9 mouse cellular contexts compared by ENCODE assay signal in the genomic region with DNA sequence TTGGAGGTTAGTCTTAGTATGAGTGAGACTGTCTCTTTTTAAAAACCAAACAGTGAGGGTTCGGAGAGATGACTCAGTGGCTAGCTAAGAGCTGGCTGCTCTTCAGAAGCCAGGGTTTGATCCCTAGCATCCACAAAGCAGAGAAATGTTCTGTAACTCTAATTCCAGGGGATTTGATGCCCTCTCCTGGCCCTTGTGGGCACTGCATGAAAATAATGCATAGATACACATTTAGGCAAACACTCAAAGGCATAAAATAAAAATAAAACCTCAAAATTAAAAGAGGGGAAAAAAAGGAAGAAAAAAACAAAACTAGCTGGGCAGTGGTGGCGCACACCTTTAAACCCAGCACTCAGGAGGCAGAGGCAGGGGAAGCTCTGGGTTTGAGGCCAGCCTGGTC. TPM values are rescaled to one million over a fixed set of nuclear protein-coding genes. Genes with fewer than 3 reads are reported as not detected.
DNase-seq lines count a peak whose midpoint lies in the region; ATAC-seq and TF ChIP-seq lines count a peak whose summit lies in the region.
"Had no signal": no experiment of that assay in that cellular context is flagged by ENCODE, and none has a peak within 500 bp of the region (broad histone marks: within the 10 kb centered on the region; RNA-seq: fewer than 3 reads in every experiment).

No protein-coding gene starts in this region.

- peaks cover 13% of the 10 kb centered on the region for H3K4me1 ChIP-seq in hindbrain, embryonic 10.5 days (replicated peaks)
- peaks cover 16% of the 10 kb centered on the region for H3K4me1 ChIP-seq in hindbrain, embryonic 12.5 days
- H3K4me1 ChIP-seq in spleen, adult 2 months (ENCODE audit: control insufficient read depth, insufficient read depth, insufficient read length) = peaks cover 20% of the 10 kb centered on the region
- H3K4me1 ChIP-seq in cortical plate, adult 2 months (ENCODE audit: control insufficient read depth, insufficient read depth, low read length) = peaks cover 2% of the 10 kb centered on the region; the same call in 1 of the 2 replicates

- H3K9me3 ChIP-seq in hindbrain, embryonic 10.5 days = no peaks in the 10 kb centered on the region
- no peaks in the 10 kb centered on the region for H3K9me3 ChIP-seq in hindbrain, embryonic 12.5 days (replicated peaks)
- H3K9me3 ChIP-seq: neural tube, embryonic 13.5 days had no signal

- no peaks in the 10 kb centered on the region for H3K27me3 ChIP-seq in hindbrain, embryonic 10.5 days (ENCODE audit: insufficient read depth, poor library complexity, severe bottlenecking)
- no peaks in the 10 kb centered on the region for H3K27me3 ChIP-seq in hindbrain, embryonic 12.5 days
- H3K27me3 ChIP-seq in spleen, adult 2 months (ENCODE audit: control insufficient read depth, insufficient read depth, low read length) = no peaks in the 10 kb centered on the region
- H3K27me3 ChIP-seq: neural tube, embryonic 13.5 days had no signal

- peak; percentile 7 for DNase-seq in hindbrain, embryonic 10.5 days (ENCODE audit: low spot score)
- peak in 1 of 2 experiments; percentile 26 for DNase-seq in spleen, adult 2 months (ENCODE audit: low read depth in 1 of 2, low spot score in 2 of 2)
- DNase-seq in spleen, adult 12 weeks (ENCODE audit: low spot score) = no peak
- peak; percentile 27 to 42 for DNase-seq in thymus, postnatal 36 days
- no peak for DNase-seq in ovary, postnatal 14 days (ENCODE audit: low spot score)

- H3K36me3 ChIP-seq in hindbrain, embryonic 10.5 days = peaks cover 5% of the 10 kb centered on the region; the same call in 1 of the 2 replicates
- no peaks in the 10 kb centered on the region for H3K36me3 ChIP-seq in hindbrain, embryonic 12.5 days
- no peaks in the 10 kb centered on the region for H3K36me3 ChIP-seq in spleen, adult 2 months (ENCODE audit: control insufficient read depth, insufficient read depth, low read length)
- H3K36me3 ChIP-seq: neural tube, embryonic 13.5 days had no signal

- TF ChIP-seq POLR2A in spleen, adult 2 months (IDR thresholded peaks at IDR 0.05; ENCODE audit: low read depth, low read length) = no peak
- TF ChIP-seq POLR2A in cortical plate, adult 2 months (IDR thresholded peaks at IDR 0.05; ENCODE audit: extremely low read depth, insufficient read depth, low read length) = no peak

- peak; percentile 8; the same call in 1 of the 2 replicates for TF ChIP-seq CTCF in spleen, adult 2 months (IDR thresholded peaks at IDR 0.05; ENCODE audit: extremely low read depth, insufficient read depth, insufficient read length, insufficient replicate concordance)
- peak; percentile 21; the same call in 1 of the 2 replicates for TF ChIP-seq CTCF in cortical plate, adult 2 months (IDR thresholded peaks at IDR 0.05; ENCODE audit: extremely low read depth, insufficient read depth, low read length)

- WGBS in hindbrain, embryonic 10.5 days = 91% methylated on average over 2 of the region's 2 CpGs
- WGBS in hindbrain, embryonic 12.5 days = 98% methylated on average over 2 of the region's 2 CpGs
- 93% methylated on average over 2 of the region's 2 CpGs for WGBS in spleen, adult 2 months

- ATAC-seq in hindbrain, embryonic 12.5 days (ENCODE audit: low FRiP score) = no peak
- ATAC-seq in cerebellum, adult (ENCODE audit: insufficient number of reproducible peaks, low FRiP score, low TSS enrichment) = no peak

- no peak overlapping the region for H3K4me2 ChIP-seq in hindbrain, embryonic 12.5 days (replicated peaks)
- H3K4me2 ChIP-seq: neural tube, embryonic 13.5 days had no signal

- no peak overlapping the region for H3K4me3 ChIP-seq in hindbrain, embryonic 10.5 days
- no peak overlapping the region for H3K4me3 ChIP-seq in hindbrain, embryonic 12.5 days
- no peak overlapping the region for H3K4me3 ChIP-seq in spleen, adult 2 months (ENCODE audit: extremely low read depth, insufficient read depth, insufficient read length)
- H3K4me3 ChIP-seq in cortical plate, adult 2 months (ENCODE audit: insufficient read depth, low read length) = no peak overlapping the region
- H3K4me3 ChIP-seq: neural tube, embryonic 13.5 days had no signal

- H3K27ac ChIP-seq in hindbrain, embryonic 10.5 days = no peak overlapping the region
- no peak overlapping the region for H3K27ac ChIP-seq in hindbrain, embryonic 12.5 days
- H3K27ac ChIP-seq in spleen, adult 2 months (ENCODE audit: insufficient read depth, low read length) = no peak overlapping the region
- H3K27ac ChIP-seq in cortical plate, adult 2 months (ENCODE audit: insufficient read depth, low read length) = no peak overlapping the region
- H3K27ac ChIP-seq: neural tube, embryonic 13.5 days had no signal

- H3K9ac ChIP-seq in hindbrain, embryonic 12.5 days = no peak overlapping the region
- H3K9ac ChIP-seq: neural tube, embryonic 13.5 days had no signal

RNA-seq across cellular contexts. Expression of a gene that starts 13.3 kb away (rescaled TPM):
- 56.7 and 57.4 TPM in 2 replicates for polyA plus RNA-seq in hindbrain, embryonic 10.5 days (2016; fragmentation: Nextera tagmentation; extraction: Ambion mirVana)
- 62.3 and 64.8 TPM in 2 replicates for polyA plus RNA-seq in hindbrain, embryonic 12.5 days (2016; fragmentation: Nextera tagmentation; extraction: Ambion mirVana)
- polyA plus RNA-seq in spleen, adult 2 months (2012; rRNA removed) = 17.6 and 23.3 TPM in 2 replicates
- polyA plus RNA-seq in cortical plate, adult 2 months (2012; rRNA removed) = 34.6 and 35.8 TPM in 2 replicates

Comparison
In these comparisons a context has a peak if more than half of its experiments do, and no peak if none do; other contexts are left out.
1. DNase-seq: peak in hindbrain, embryonic 10.5 days (single experiment) and thymus, postnatal 36 days (2 of 2); none in spleen, adult 12 weeks (single experiment) and ovary, postnatal 14 days (single experiment).